Mouse (Mus musculus) left cerebral cortex, postnatal 10 days (tissue): ENCODE data around the gene Krt90. TPM values are rescaled to one million over a fixed set of nuclear protein-coding genes. Genes with fewer than 3 reads are reported as not detected.
"Not testable (repeated sequence)": the region's sequence is repeated elsewhere in the genome, so short reads cannot be mapped to it uniquely, and the experiment has no call there.

Source experiments
- DNase-seq, 2 experiments: peaks; one replicate each; pipeline ENCODE4 v3.0.0; 2021 to 2022; ENCODE audit warnings: low spot score in 2 of 2, mixed read lengths in 1 of 2; ENCODE audit errors: extremely low spot score in 1 of 2
- intact Hi-C: fragments of 180-260 bp; cut with DNase I; formaldehyde crosslinking; loops from one replicate; pipeline ENCODE4 v1.15.1; 2025
- microRNA-seq: library from miRNA; unstranded; fragments of <30 nt; microRNA quantifications from one replicate; pipeline ENCODE4 v1.2.0, GENCODE M21; 2022
- total RNA-seq, 2 experiments: library from RNA; stranded (reverse); gene quantifications; 2 replicates each; pipeline ENCODE4 v1.2.3; 2021

Gene Krt90
- total RNA-seq, 2 experiments from 2014 or later, result not detected

- intact Hi-C loops, result loop anchor here (2.0 to 10.0 kb wide), 4 partner anchors 180 to 542 kb away; no protein-coding TSS in a partner anchor
- DNase-seq, result no peak
Observed at GRCm38 (mm10) chr15:101522556-101523232, 40.1 kb downstream of the Krt90 start.

DNA sequence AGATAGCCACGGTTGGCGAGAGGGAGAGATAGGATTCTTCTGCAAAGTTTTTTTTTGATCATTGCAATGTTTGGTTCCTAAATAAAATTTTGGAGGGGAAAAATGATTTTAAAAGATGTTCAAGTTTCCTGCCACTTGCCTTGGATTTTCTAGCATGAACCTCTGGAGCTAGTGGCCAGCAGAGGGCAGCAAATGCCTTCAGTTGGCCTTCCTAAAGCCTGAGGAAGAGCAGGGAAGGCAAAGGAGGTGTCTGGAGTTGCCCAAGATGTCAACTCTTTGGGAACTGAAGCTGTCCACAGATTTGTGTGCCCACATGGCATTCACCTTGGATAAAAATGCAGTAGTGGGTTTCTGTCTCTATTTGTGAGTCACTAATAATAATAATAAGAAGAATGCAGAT lies 43.0 kb downstream of the Krt90 start:
- intact Hi-C loops, result loop anchor here (2.0 to 10.0 kb wide), 4 partner anchors 182 to 545 kb away; no protein-coding TSS in a partner anchor
- DNase-seq, result peak; percentile 77 to 82

GRCm38 (mm10) chr15:101517161-101517560 lies 45.6 kb downstream of the Krt90 start, which contains the start of gene Gm49425:
TSS of gene Gm49425 (minus strand) at chr15:101517261.
- intact Hi-C loops, DNase-seq: not testable (repeated sequence)

DNA sequence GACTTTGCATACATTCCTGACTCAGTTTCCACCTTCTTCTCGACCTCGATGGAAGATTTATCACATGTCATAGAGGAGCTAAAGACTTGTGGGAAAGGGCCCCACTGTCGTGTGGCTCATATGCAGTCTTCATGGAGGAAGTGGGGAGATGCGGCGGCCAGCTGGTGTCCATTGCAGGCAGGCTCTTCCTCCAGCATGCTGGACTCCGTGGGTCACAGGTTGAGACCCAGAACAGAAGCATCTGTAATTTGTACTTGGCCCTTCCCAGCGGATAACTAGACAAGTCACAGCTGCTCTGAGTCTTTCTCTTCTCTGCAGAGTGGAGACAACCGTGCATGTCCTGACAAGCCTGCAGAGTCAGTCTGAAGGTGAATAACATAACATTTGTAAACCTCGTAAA lies 54.5 kb downstream of the Krt90 start:
- no peak for DNase-seq
- intact Hi-C loops, result no loop called here

GRCm38 (mm10) chr15:101506896-101507758 lies 55.6 kb downstream of the Krt90 start:
- intact Hi-C loops, result no loop called here
- no peak for DNase-seq

Small RNAs within 50 kb of the gene (microRNA-seq; reads per million reads assigned to microRNA genes)
- gene Gm44393, result not detected
- not detected for gene Gm44460

Other genes starting within 250 kb of the Krt90 start
- under 1 TPM; 0.54 to 0.81 TPM for gene Krt80, start 192.8 kb downstream of the Krt90 start, total RNA-seq
- gene Krt7, start 151.9 kb downstream of the Krt90 start, total RNA-seq, result not detected
- gene Krt87, start 124.1 kb downstream of the Krt90 start, total RNA-seq, result under 1 TPM; 0.30 to 0.34 TPM
- not detected for gene Krt88, start 115.2 kb downstream of the Krt90 start, total RNA-seq
- not detected for gene Krt81, start 99.2 kb downstream of the Krt90 start, total RNA-seq
- gene Krt86, start 89.5 kb downstream of the Krt90 start, total RNA-seq, result not detected
- gene Krt83, start 71.4 kb downstream of the Krt90 start, total RNA-seq, result not detected
- not detected for gene Gm49425, start 45.7 kb downstream of the Krt90 start, total RNA-seq
- gene Krt84, start 30.1 kb downstream of the Krt90 start, total RNA-seq, result not detected
- gene Krt82, start 12.3 kb downstream of the Krt90 start, total RNA-seq, result not detected
- gene Krt75, start 11.0 kb upstream of the Krt90 start, total RNA-seq, result not detected
- not detected for gene Gm5414, start 65.2 kb upstream of the Krt90 start, total RNA-seq
- gene Gm5478, start 84.4 kb upstream of the Krt90 start, total RNA-seq, result not detected
- not detected for gene Krt6b, start 117.3 kb upstream of the Krt90 start, total RNA-seq
- gene Krt6a, start 131.4 kb upstream of the Krt90 start, total RNA-seq, result not detected
- gene Krt5, start 149.9 kb upstream of the Krt90 start, total RNA-seq, result not detected
- gene Krt71, start 180.2 kb upstream of the Krt90 start, total RNA-seq, result not detected
- gene Krt72, start 223.5 kb upstream of the Krt90 start, total RNA-seq, result not detected
- gene Krt73, start 239.4 kb upstream of the Krt90 start, total RNA-seq, result 1 to 10 TPM; 1.0 to 1.6 TPM